Mouse (Mus musculus) limb, embryonic 13.5 days (tissue): ENCODE measurements around the gene Gm17190. TPM values are rescaled to one million over a fixed set of nuclear protein-coding genes. Genes with fewer than 3 reads are reported as not detected.

Experiments
- ATAC-seq: fragments of 200-750 bp; cut with Nextera tagmentation; 2 replicates; pipeline ENCODE4 v1.8.0; 2017; ENCODE audit warnings: low read depth, moderate number of reproducible peaks, moderate TSS enrichment; ENCODE audit not compliant: low FRiP score
- H3K27ac ChIP-seq: fragments of 300-500 bp; sonication (generic); 2 replicates; pipeline ENCODE4 v1.5.1; 2015; ENCODE audit warnings: inconsistent platforms, mild to moderate bottlenecking, moderate library complexity
- H3K27me3 ChIP-seq: fragments of 300-500 bp; sonication (generic); 2 replicates; pipeline ENCODE4 v1.6.1; 2015; ENCODE audit warnings: mild to moderate bottlenecking, inconsistent platforms
- H3K36me3 ChIP-seq: fragments of 300-500 bp; sonication (generic); 2 replicates; pipeline ENCODE4 v1.6.1; 2015; ENCODE audit warnings: inconsistent platforms, mild to moderate bottlenecking, moderate library complexity
- H3K4me1 ChIP-seq: fragments of 300-500 bp; sonication (generic); 2 replicates; pipeline ENCODE4 v1.6.1; 2015; ENCODE audit warnings: inconsistent platforms
- H3K4me2 ChIP-seq: fragments of 300-500 bp; sonication (generic); replicated peaks from 2 replicates; pipeline ENCODE4 v1.6.1; 2015; ENCODE audit warnings: inconsistent platforms, mild to moderate bottlenecking, moderate library complexity
- H3K4me3 ChIP-seq: fragments of 300-500 bp; sonication (generic); 2 replicates; pipeline ENCODE4 v1.5.1; 2015; ENCODE audit warnings: moderate library complexity, mild to moderate bottlenecking, inconsistent platforms
- H3K9ac ChIP-seq: fragments of 300-500 bp; sonication (generic); 2 replicates; pipeline ENCODE4 v1.6.1; 2015; ENCODE audit warnings: mild to moderate bottlenecking, inconsistent platforms
- H3K9me3 ChIP-seq: fragments of 300-500 bp; sonication (generic); 2 replicates; pipeline ENCODE4 v1.6.1; 2016; ENCODE audit warnings: inconsistent platforms
- WGBS: fragments of 180-500 bp; shearing (Covaris S2); methylation state at CpG from one replicate; pipeline ENCODE4 v1.1.7; 2015; 5-methylcytosine and 5-hydroxymethylcytosine counted together
- polyA plus RNA-seq: library from polyadenylated mRNA; unstranded; fragments of >200 nt; fragmentation: Nextera tagmentation; extraction: Ambion mirVana; gene quantifications from 2 replicates; pipeline ENCODE4 v1.2.1, GENCODE M21; 2015

The Gm17190 gene
- polyA plus RNA-seq, 1 experiment from 2014 or later, result not detected

- WGBS, result 69% methylated on average over 5 of the region's 5 CpGs
- H3K9me3 ChIP-seq, result no peaks in the 10 kb centered on the region
- H3K27ac ChIP-seq, result no peak overlapping the region
- H3K36me3 ChIP-seq, result no peaks in the 10 kb centered on the region
- no peak overlapping the region for H3K4me2 ChIP-seq
- no peaks in the 10 kb centered on the region for H3K4me1 ChIP-seq
- H3K4me3 ChIP-seq, result no peak overlapping the region
- peaks cover 34% of the 10 kb centered on the region for H3K27me3 ChIP-seq
- no peak for ATAC-seq
- no peak overlapping the region for H3K9ac ChIP-seq
Measured at GRCm38 (mm10) chr13:96125011-96125410, 43.2 kb downstream of the Gm17190 start.

DNA sequence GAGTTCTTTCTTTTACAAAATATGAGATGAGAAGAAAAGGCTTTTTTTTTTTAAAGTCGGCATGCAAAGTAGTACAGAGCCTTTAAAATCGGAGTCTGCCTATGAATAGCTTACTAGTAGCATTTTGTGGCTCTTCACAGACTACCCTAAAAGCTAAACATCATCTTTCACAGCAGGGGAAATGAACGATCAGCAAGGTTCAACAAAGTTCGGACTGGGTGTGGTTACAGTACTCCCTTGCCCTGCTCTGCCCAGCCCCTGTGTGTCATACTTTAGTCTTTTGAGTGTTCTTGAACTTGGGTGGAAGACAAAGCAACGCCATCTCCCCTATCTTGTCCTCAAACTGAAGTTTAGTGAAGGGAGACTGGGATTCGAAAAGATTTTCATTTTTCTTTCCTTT lies 44.8 kb downstream of the Gm17190 start:
- no peak overlapping the region for H3K4me3 ChIP-seq
- H3K9me3 ChIP-seq, result no peaks in the 10 kb centered on the region
- H3K36me3 ChIP-seq, result no peaks in the 10 kb centered on the region
- no peak for ATAC-seq
- peaks cover 51% of the 10 kb centered on the region for H3K27me3 ChIP-seq
- H3K27ac ChIP-seq, result no peak overlapping the region
- H3K4me1 ChIP-seq, result peaks cover 9% of the 10 kb centered on the region
- no peak overlapping the region for H3K4me2 ChIP-seq
- H3K9ac ChIP-seq, result no peak overlapping the region
- 73% methylated on average over 6 of the region's 6 CpGs for WGBS

GRCm38 (mm10) chr13:96129081-96129480 lies 47.2 kb downstream of the Gm17190 start:
- Histone ChIP-seq H3K4me3 (no peak overlapping the region), H3K36me3 (no peaks in the 10 kb centered on the region), H3K27ac (no peak overlapping the region), H3K9ac (no peak overlapping the region), H3K27me3 (peaks cover 75% of the 10 kb centered on the region), H3K4me1 (peaks cover 26% of the 10 kb centered on the region), H3K9me3 (no peaks in the 10 kb centered on the region), H3K4me2 (no peak overlapping the region)
- WGBS, result 79% methylated on average over 3 of the region's 3 CpGs
- no peak for ATAC-seq

DNA sequence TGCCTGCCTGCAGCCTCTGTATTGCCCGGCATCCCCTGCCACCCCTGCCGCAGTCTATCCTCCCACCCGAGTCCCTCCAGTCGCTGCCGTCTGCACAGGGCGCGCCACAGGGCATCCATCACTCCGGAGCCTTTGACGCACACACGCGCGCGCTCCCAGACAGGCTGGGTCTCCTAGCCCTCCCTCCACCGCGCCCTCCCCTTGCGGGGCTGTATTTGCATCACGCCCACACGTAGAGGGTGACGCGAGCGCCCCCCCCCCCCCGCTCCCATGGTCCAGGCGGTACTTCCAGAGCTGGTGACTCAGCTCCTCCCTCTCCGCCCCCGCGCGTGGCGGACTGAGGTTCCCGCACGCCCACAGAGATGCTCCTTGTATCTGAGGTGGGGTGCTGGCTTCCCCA lies 49.2 kb downstream of the Gm17190 start:
- Histone ChIP-seq H3K4me1 (peaks cover 26% of the 10 kb centered on the region), H3K36me3 (no peaks in the 10 kb centered on the region), H3K27me3 (peaks cover 90% of the 10 kb centered on the region), H3K27ac (no peak overlapping the region), H3K9ac (peak overlapping the region; percentile 55), H3K4me3 (peak overlapping the region; percentile 55), H3K9me3 (no peaks in the 10 kb centered on the region), H3K4me2 (peak overlapping the region; percentile 96)
- WGBS, result under 1% methylated on average over 30 of the region's 30 CpGs
- peak; percentile 81 for ATAC-seq

GRCm38 (mm10) chr13:96131911-96132310 lies 50.1 kb downstream of the Gm17190 start:
- H3K27ac ChIP-seq, result no peak overlapping the region
- no peaks in the 10 kb centered on the region for H3K36me3 ChIP-seq
- H3K4me3 ChIP-seq, result peak overlapping the region; percentile 55
- no peak for ATAC-seq
- peaks cover 26% of the 10 kb centered on the region for H3K4me1 ChIP-seq
- under 1% methylated on average over 19 of the region's 19 CpGs for WGBS
- peak overlapping the region; percentile 96 for H3K4me2 ChIP-seq
- H3K9me3 ChIP-seq, result no peaks in the 10 kb centered on the region
- H3K9ac ChIP-seq, result peak overlapping the region; percentile 63
- peaks cover 86% of the 10 kb centered on the region for H3K27me3 ChIP-seq

DNA sequence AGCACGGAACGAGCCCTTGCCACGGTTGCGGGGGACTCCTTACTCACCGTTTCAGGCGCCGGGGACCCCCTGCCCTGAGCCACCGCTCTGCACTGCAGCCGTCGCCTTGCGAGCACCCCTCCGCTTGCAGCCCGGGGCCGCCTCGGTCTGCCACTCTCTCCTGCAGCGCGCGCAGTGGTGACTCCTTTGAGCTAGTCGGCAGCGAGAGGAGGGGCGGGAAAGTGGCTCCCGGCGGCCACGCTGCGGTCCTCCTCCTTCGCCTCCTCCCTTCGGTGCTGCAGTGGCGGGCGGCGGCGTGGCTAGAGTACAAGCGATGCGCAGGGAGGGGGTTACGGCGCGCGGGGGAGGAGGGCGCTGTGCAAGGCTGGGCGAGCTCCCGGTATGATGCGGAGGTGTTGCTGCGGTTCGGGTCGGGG lies 50.6 kb downstream of the Gm17190 start, which contains the start of gene Sv2c:
Sv2c (minus strand) TSS at position 177 of the 416 bp plus-strand sequence.
- peak; percentile 32 for ATAC-seq
- under 1% methylated on average over 32 of the region's 44 CpGs for WGBS
- H3K4me3 ChIP-seq, result peak within 1 kb of the TSS; percentile 55
- H3K27ac ChIP-seq, result no peak within 1 kb of the TSS
- H3K27me3 ChIP-seq, result peaks cover 82% of the 10 kb centered on the region
- peak within 1 kb of the TSS; percentile 96 for H3K4me2 ChIP-seq
- H3K9me3 ChIP-seq, result no peaks in the 10 kb centered on the region
- no peaks in the 10 kb centered on the region for H3K36me3 ChIP-seq
- peaks cover 26% of the 10 kb centered on the region for H3K4me1 ChIP-seq
- H3K9ac ChIP-seq, result peak within 1 kb of the TSS; percentile 63

Other genes with a start within 250 kb of the Gm17190 start
- 12.6 and 13.6 TPM in 2 replicates for gene Iqgap2, start 190.1 kb upstream of the Gm17190 start, polyA plus RNA-seq
- gene Gm20075, start 678 bp upstream of the Gm17190 start, polyA plus RNA-seq, result 30.5 and 31.5 TPM in 2 replicates
- gene Sv2c, start 50.5 kb downstream of the Gm17190 start, polyA plus RNA-seq, result 1.8 and 1.9 TPM in 2 replicates